Mouse (Mus musculus): ENCODE data around the gene Mrps6.
A peak's percentile ranks its signal among the peaks of the same experiment; 100 is the strongest.

The Mrps6 gene

DNA sequence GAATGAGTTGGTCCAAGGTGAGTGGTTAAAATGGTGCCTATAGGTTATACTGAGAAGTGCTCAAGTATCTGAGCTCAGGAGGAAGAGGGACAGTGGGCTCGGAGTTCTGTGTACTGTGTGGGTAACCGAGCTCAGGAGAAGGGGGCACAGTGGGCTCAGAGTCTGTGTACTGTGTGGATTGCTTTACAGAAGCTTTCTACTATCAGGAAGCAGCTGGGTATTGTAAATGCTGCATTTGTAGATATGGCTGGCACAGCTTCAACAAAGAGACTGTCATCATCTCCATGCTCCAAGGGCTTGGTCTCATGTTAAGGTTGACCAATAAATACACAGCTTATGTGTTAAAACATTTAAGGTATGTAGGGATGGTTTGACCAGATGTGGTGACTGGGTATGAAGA is 6.7 kb downstream of the Mrps6 start:
- no peak for DNase-seq

DNA sequence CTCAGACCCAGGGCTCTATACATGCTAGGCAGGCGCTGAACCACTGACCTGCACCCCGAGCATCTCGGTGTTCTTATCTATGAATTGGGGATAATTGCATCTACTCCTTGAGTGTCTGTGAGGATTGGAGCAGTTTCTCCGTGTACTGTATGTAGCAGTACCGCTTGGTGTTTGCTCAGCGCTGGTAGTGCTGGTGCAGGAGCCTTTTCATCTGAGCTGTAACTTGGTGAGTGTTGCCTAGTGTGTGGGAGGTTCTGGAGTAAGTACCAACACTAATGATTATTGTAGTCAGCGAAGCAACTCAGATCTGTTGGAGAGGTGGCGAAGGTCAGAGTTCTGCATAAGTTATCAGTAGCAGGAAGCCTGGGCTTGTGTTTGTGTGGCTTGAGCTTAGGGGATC is 12.3 kb downstream of the Mrps6 start:
- DNase-seq: no peak

DNA sequence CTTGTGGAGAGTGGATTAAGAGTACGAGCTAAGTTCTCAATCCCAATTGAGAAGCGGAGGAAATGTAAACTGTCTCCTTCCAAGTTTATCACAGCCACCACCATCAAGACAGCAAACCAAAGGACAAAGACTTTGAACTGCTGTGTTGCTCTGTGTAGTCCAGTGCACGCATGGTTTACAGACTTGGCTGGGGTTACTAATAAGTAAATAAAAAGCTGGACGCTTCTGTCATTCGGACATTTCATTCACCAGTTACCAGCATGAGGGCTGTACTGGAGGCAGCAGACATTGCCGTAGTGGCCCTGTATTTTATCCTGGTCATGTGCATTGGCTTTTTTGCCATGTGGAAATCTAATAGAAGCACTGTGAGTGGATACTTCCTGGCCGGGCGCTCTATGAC is 18.7 kb downstream of the Mrps6 start:
- DNase-seq: no peak

DNA sequence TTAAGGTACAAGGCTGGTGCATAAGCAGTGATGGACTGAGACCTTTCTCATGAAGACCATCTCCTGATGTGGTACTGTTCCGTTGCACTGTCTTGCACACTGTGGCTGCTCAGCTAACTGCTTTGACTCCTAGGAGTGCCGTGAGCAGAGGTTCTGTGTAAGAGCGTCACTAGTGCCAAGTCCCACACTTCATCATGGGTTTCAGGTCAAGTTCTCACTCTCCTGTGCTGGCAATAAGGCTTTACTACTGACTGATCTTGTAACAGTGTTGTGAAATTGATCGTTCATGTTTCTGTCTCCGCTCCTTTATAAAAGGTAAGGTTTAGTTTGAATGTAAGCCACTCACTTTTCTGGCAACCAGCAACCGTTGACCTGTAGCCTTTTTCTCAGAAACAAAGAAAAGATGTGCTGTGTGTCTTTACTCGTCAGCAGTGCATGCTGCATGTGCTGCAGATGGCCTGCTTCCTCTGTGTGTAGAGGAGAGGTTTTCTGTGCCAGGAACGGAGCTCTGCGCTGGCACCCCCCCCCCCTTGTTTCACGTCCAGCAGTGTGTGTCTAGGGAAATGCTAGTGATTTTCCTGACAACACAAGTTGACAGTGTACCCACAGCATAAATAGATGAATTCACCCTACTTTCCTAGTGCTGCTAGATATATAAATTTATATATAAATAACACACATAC is 25.8 kb downstream of the Mrps6 start:
- DNase-seq: no peak

DNA sequence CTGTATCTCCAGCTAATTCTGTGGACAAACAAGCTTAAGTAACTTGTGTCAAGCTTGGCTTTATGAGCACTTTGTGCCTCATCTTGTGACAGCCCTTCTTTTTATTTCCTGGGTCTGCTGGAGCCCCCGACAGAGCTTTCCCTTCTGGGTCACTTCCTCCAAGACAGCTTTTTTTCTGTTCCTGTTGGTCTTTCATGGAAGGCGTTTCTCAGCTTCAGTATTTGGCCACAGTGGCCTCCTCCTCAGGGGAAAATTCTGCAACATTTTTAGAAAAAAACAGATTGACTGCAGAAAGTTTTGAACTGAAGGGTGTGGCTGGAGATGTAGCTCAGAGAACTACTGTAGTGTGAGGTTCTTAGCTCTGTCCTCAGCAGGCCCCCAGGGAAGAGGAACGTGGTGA is 31.2 kb downstream of the Mrps6 start:
- no peak for DNase-seq

DNA sequence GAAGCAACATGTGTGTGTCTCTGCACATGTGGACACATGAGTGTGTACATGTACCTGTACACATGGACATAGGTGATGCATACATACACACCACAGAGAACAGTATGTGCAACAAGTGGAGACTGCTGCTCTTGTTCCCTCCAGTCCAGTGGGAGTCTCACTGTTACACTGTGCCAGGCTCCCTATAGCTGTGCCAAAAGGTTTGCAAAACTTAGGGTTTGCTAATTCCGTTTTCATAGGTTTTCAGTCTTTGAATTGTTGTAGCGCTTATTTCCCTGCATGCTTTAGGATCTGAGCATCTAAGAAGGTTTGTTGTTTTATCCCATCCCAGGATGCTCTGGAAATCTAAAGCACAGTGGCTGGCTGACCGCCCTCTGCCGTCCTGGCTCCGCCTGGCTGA is 33.8 kb downstream of the Mrps6 start:
- no peak for DNase-seq

DNA sequence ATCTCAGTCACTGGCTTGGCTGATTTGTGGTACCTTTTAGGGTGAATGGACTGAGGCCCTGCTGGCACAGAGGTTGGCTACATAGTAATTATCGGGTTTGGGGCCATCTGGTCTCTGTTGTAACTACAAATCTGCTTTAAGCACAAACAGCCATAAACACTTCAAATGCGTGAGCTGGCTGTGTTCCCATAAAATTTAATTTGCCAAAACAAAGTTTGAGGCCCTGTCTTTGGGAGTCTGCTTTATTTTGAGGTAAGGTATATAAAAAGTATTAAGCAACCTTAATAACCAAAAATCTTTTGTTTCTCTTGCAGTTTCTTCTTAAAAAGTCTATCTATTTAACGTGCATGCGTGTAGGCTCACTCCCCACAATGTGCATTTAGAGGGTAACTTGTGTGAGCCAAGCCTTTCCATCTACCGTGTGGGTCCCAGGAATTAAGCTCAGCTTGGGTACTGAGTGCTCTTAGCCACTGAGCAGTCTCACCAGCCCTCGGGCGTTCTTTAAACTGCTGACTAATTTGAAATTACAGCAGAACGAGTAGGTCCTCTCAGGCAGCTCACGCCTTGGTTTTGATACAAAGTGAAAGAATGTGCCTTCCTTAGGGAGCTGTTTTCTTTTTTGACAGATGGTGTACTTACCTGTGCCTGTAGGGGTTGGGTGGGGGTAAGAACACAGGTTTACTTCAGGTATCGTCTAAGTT is 40.4 kb downstream of the Mrps6 start:
- DNase-seq: peak in 1 of 2 experiments; percentile 37

DNA sequence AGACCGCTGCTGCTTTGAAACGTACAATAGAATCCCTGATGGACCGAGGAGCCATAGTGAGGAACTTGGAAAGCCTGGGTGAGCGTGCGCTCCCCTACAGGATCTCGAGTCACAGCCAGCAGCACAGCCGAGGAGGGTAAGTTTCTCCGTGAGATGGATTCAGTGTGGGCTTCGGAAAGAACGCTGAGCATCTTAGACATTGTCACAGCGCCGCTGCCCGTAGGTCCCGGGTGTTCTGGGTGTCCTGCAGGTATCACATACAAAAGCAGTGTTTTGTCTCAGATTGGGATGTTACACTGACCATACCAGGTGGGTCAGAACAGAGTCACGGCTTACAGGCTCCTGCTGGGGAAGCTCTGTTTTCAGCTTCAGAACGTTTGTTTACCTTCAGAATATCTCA is 41.5 kb downstream of the Mrps6 start:
- DNase-seq: peak in 1 of 2 experiments; percentile 6

DNA sequence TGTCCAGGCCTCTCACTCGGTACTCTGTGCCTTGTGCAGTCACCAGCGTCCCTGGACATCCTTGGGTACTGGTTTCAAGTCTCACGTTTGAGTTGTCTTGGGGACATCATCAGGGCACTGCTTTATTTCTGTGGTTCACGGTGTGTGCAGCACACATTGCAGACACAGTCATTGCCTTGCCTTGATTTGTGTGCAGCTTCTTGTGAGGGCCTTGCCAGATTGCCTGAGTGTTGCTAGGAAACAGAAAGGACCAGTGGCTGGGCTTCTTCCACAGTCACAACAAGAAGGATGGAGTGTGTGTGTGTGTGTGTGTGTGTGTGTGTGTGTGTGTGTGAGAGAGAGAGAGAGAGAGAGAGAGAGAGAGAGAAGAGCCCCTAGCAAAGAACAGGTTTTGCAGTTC is 42.0 kb downstream of the Mrps6 start:
- DNase-seq: peak in 1 of 2 experiments; percentile 13

DNA sequence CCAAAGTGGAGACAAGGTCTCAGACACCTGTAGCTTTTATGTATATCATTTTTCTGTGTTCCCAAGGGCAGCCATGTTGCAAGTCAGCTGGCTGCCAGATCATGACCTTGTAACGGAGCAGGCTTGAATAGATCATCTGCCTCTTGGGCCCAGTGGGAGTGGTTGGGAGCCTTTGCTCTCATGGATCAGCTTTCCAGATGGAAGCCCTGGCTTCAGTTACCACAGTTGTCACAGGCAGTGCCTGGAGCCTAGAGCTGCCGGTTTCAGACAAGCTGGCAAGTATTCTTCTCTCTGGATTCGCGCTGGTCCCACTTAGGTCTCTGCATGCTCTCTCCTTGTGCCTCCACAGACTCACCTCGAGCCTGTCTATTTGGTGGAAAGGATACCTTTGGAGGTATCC is 44.0 kb downstream of the Mrps6 start:
- DNase-seq: peak in 1 of 2 experiments; percentile 37

DNA sequence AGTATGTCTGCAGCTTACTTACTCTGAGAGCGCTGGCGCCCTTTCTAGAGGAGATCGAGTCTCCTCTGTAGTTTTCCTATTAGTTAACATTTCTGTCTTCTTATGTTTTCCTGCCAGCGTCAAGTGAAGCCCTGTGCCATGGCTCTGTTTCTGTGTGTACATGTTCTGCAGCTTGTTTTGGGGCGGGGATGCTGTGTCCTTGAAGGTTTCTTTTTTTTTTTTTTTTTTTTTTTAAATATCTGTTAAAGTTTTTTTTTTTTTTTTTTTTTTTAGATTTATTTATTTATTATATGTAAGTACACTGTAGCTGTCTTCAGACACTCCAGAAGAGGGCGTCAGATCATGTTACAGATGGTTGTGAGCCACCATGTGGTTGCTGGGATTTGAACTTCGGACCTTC is 44.9 kb downstream of the Mrps6 start:
- DNase-seq: peak in 1 of 2 experiments; percentile 23

DNA sequence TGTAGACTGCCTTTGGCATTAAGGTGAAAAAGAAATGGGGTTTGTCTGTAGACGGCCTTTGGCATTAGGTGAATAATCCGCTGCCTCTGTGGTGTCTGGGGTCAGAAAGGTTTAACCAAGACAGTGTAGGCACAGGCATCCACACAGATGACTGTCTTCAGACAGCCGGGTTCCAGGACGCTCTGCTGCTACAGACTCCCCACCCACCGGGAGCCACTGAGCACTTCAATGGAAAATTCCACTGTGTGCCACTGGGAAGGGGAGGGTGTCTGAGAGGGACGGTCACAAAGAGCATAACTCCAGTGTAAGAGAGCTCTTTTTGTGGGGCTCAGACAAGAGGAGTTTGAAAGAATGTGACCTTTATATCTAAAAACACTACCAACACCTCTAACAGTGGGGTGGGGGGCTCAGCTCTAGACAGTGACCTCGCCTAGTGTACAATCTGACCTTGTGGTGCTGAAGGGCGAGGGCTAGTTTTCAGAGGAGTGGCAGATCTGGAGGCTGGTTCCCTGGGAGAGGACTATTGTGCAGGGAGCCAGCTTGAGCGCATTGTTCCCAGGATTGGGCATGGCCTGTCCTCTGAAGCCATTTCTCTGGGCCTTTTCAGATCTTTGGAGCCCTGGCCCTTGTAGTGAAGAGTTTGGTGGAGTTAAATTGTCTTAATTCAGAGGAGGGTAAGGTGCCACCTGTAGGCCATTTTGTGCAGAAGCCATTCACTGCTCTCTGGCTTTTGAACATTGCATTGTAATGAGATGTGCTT is 45.7 kb downstream of the Mrps6 start:
- peak; percentile 55 to 70 for DNase-seq

DNA sequence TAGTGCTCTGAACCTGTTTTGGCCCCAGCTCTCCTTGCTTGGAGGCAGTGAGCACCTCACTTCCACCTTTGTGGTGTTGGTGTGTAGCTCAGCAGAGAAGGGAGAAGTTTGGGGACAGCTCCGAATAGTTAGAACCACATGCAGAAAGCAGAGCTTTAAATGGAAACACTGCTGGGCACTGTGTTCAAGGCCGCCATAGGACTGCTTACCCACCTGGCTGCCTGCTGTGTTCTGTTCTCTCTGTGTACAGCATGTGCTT is 46.2 kb downstream of the Mrps6 start:
- no peak for DNase-seq

DNA sequence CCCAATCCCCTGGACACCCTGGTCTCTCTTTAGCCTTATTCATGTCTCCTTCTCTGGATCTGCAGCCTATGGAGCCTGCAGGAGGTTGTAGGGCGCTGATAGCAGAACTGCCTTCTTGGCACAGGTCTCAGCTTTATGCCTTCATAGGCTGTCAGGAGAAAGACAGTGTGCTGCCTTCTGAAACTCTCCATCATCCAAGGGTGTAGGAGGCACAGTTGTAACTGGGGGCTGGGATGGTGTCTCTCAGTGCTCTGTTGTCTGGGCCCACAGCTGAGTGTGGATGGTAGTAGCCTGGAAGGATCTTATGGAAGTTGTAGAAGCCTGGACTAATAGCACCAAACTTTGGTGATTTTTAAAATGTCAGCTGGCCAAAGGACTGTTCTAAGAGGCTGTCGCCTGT is 46.9 kb downstream of the Mrps6 start:
- peak in 1 of 2 experiments; percentile 19 for DNase-seq

DNA sequence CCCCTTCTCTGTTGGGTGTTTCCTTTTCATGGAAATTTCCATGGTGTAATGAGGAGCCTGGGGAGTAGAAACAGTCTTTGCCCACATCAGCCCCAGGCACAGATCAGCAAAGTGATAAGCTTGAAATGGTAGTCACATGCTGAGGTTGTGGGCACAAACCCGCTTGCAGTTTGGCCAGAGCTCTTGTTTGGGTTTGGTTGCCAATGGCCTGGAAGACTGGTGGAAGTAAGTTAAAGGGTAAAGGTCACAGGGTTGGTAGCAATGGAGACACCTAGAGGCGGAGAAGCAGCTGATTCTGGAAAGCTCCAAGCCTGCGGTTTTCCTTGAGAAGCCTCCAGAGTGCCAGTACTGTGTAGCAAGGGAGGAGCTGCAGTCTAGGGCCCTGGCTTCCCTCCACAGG is 47.6 kb downstream of the Mrps6 start:
- peak; percentile 48 to 82 for DNase-seq

DNA sequence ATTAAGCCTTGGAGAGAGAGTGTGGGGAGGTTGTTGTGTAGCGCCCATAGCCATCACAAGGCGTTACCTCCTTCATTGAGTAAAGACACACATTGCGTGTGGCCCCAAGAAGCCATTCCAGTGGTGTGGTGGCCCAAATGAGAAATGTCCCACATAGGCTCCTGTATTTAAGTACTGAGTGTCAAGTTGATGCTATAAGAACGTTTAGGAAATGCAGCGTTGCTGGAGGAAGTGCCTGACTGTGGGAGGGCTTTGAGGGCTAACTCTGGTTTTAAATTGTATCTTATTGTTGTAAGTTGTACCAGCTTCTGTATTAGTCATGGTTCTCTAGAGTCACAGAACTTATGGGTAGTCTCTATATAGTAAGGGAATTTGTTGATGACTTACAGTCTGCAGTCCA is 49.3 kb downstream of the Mrps6 start:
- DNase-seq: peak in 1 of 2 experiments; percentile 3

DNA sequence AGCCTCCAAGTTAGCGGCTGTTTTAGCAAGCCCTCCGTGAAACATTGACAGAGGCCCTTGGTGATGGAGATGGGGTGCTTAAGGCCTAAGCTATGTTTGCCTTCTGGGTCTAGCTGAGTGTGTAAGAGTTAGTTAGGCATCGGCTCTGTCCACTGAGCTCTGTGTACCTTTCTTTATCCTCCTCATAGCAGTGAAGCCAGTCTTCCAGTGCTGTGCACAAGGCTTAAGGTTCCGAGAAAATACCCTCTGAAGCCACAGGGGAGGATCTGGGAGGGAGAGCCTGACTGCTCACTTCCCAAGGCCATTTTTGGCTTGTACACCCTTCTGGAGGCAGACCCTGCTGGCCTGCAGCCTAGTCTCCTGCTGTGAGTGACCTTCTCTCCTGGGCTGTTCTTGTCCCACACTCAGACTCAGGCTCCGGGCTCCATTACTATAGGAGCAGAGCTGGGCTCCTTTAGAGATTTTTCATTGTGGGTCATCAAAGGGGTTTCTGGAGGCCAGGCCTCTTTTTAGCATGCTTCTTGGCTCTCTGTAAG is 56.7 kb downstream of the Mrps6 start:
- peak; percentile 56 to 74 for DNase-seq

DNA sequence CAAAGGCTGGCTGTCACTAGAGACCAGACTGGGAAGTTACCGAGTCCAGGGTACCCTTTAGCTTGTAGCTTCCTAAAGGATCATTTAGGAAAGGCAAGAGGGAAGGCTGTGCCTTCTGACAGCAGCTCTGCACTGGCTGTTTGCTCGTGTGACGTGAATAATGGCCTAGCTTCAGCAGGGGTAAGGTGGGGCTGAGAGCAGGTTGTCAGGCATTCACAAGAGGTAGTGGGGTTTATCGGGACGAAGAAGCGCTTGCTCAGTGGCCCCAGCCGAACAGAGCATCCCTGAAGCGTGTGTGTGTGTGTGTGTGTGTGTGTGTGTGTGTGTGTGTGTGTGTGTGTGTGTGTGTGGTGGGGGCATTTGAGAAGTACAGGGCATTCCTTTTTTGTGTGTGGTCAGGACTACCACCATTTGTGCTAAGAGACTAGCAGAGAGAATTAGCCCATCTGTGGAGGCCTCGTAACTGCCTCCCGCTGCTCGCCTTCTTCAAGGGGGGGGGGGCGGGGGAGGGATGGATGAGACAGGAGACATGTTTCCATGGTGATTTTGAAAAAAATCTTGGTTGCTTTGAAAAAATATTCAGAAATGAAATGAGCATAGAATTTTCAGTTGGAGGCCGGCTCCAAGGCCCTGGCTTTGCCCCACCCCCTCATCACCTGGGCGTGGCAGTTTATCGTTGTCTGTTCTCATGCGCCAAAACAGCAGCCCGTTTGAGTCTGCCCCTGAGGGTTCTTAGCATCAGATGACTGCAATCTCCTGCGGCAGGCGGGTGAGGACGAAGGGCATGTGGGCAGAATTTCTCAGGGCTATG is 57.7 kb downstream of the Mrps6 start:
- DNase-seq: peak; percentile 32 to 37

DNA sequence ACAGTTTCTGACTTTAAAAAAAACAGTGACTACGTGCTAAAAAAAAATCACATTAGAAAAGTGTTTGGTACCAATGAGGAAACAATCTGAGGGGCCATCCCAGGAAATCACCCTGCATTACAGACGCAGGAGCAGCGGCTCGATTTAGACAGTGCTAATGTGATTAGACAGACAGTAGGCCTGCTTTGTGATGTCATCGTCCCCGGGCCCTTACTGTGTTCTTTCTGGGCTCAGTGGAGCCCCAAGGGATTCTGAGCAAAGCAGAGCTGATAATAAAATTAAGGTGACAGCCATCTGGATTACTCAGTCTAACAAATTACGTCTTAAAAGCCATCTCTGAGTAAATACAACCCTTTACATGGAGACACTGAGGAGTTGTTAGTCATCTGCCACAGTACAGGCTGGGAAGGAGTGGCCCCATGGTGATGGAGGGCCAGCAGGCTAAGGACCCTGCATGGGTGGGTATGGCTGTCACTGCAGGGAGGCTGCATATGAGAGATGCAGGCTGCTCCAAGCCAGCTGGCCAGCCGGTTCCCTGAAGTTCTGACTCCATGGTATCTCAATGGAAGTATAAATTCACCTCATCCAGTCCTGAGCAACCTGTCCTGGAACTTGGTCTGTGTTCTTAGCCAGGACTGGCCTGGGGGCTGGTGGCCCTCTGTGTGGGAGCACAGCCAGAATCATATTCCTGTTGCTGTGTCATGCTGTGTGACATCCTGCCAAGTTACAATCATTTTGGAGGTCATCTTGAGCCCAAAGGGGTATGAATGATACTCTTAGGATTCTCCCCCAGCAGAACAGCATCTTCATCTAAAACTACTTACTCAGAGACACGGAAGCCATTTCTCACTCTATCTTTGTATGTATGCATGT is 59.5 kb downstream of the Mrps6 start:
- peak in 1 of 2 experiments; percentile 32 for DNase-seq

DNA sequence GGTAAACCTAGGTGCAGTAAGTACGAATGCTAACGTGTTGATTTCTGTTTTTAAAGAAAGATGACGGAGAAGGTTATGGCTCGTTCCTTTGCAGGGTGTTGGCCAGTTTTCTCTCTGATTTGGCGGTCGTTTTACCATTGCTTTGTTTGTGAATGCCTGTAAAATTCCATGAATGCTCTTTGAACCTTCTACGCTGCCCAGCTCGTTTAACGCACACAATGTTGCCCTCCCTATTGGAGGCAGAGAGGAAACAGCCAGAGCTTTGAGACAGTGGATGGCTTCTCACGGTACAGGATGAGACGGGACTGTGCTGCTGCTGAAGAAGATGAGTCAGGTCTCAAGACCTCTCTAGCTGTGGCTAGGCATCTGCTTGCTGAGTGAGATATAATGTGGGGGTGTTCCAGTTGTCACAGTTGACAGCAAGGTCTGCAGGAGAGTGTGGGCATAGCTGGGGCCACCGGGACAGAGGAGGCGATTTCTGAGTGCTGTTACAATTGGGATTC is 61.0 kb downstream of the Mrps6 start:
- peak in 1 of 2 experiments; percentile 32 for DNase-seq

DNA sequence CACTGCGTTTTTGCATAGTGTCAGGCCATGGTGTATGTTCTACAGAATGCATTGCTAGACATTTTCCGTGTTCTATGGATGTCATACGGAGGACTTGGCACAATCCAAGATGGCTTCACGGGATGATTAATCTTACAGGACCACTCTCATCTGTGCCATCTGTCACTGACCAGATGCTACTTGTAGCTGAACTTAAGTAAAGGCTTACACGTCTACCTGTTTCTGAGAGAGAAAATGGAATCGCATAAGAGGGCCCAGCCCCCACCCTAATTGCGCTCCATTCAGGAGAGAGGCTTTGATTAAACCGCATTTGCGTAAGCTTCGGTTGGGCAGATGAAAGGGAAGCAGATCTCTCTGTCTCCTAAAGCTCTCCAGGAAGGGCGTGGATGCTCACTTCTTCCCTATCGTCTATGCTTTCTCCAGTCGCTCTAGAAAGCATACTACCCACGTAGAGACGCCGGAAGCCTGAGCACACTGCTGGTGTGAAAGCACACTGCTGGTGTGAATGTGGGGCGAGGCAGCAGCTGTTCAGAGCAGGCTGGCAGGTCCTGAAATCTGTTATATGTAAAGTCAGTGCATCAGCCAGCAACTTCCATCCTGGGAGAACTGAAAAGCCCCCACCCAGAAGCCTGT is 62.9 kb downstream of the Mrps6 start:
- DNase-seq: peak in 1 of 2 experiments; percentile 13
